Mouse (Mus musculus) thymus, postnatal 36 days (tissue): Measurements from ENCODE around the gene D630045J12Rik.

Source experiments
- DNase-seq, 2 experiments: peaks; one replicate each; pipeline ENCODE4 v3.0.0; 2022; ENCODE audit warnings: mixed read lengths in 2 of 2

Gene D630045J12Rik

GRCm38 (mm10) chr6:38186312-38186950 lies 67.4 kb downstream of the D630045J12Rik start:
- DNase-seq: no peak

- DNase-seq: no peak
Measured at GRCm38 (mm10) chr6:38184791-38185190, 69.0 kb downstream of the D630045J12Rik start.

GRCm38 (mm10) chr6:38181756-38182318 lies 72.0 kb downstream of the D630045J12Rik start:
- DNase-seq: no peak

- no peak for DNase-seq
Measured at GRCm38 (mm10) chr6:38180669-38181068, 73.1 kb downstream of the D630045J12Rik start.

- no peak for DNase-seq
Measured at GRCm38 (mm10) chr6:38165385-38165784, 88.4 kb downstream of the D630045J12Rik start.

- DNase-seq: no peak
Measured at GRCm38 (mm10) chr6:38164705-38165104, 89.1 kb downstream of the D630045J12Rik start.

GRCm38 (mm10) chr6:38162825-38163504 lies 90.8 kb downstream of the D630045J12Rik start:
- DNase-seq: no peak

- DNase-seq: no peak
Measured at GRCm38 (mm10) chr6:38160556-38160955, 93.3 kb downstream of the D630045J12Rik start.

- peak; percentile 47 to 65 for DNase-seq
Measured at GRCm38 (mm10) chr6:38160102-38160501, 93.7 kb downstream of the D630045J12Rik start.

GRCm38 (mm10) chr6:38159576-38159975 lies 94.2 kb downstream of the D630045J12Rik start:
- no peak for DNase-seq

- DNase-seq: no peak
Measured at GRCm38 (mm10) chr6:38157925-38158324, 95.9 kb downstream of the D630045J12Rik start.

- DNase-seq: no peak
Measured at GRCm38 (mm10) chr6:38156204-38156603, 97.6 kb downstream of the D630045J12Rik start.

GRCm38 (mm10) chr6:38152305-38152704 lies 101.5 kb downstream of the D630045J12Rik start:
- DNase-seq: no peak

- no peak for DNase-seq
Measured at GRCm38 (mm10) chr6:38149483-38149882, 104.3 kb downstream of the D630045J12Rik start.

- no peak for DNase-seq
Measured at GRCm38 (mm10) chr6:38148626-38149025, 105.2 kb downstream of the D630045J12Rik start.

- DNase-seq: no peak
Measured at GRCm38 (mm10) chr6:38147301-38147700, 106.5 kb downstream of the D630045J12Rik start.

GRCm38 (mm10) chr6:38145463-38146065 lies 108.2 kb downstream of the D630045J12Rik start:
- DNase-seq: no peak

GRCm38 (mm10) chr6:38144161-38144998 lies 109.4 kb downstream of the D630045J12Rik start:
- DNase-seq: no peak

- no peak for DNase-seq
Measured at GRCm38 (mm10) chr6:38140402-38140801, 113.4 kb downstream of the D630045J12Rik start.

- DNase-seq: no peak
Measured at GRCm38 (mm10) chr6:38139086-38139485, 114.7 kb downstream of the D630045J12Rik start.

- DNase-seq: no peak
Measured at GRCm38 (mm10) chr6:38134806-38135559, 118.8 kb downstream of the D630045J12Rik start.

GRCm38 (mm10) chr6:38131801-38132231 lies 122.0 kb downstream of the D630045J12Rik start:
- DNase-seq: no peak
